In genomic region chr14:27636556-27636955, GRCm38 (mm10) we compare ENCODE assay signal across 9 mouse cellular contexts.
"Had no signal": no experiment of that assay in that cellular context is flagged by ENCODE, and none has a peak within 500 bp of the region (broad histone marks: within the 10 kb centered on the region; RNA-seq: fewer than 3 reads in every experiment).

No protein-coding gene starts in this region.

- DNase-seq: kidney, adult 11 months; kidney, adult 8-10 months; kidney, postnatal 10 days; kidney, postnatal 36 days; liver, postnatal 0 days; lung, embryonic 14.5 days; lung, postnatal 36 days; thymus, adult 18-20 months; thymus, postnatal 4 days had no signal
